In genomic region chr9:4259074-4259473, GRCm38 (mm10) we compare ENCODE assay signal across 23 mouse cellular contexts. TPM values are rescaled to one million over a fixed set of nuclear protein-coding genes. Genes with fewer than 3 reads are reported as not detected.
A peak's percentile ranks its signal among the peaks of the same experiment; 100 is the strongest.
DNase-seq lines count a peak whose midpoint lies in the region; ATAC-seq and TF ChIP-seq lines count a peak whose summit lies in the region.
"Had no signal": no experiment of that assay in that cellular context is flagged by ENCODE, and none has a peak within 500 bp of the region (broad histone marks: within the 10 kb centered on the region; RNA-seq: fewer than 3 reads in every experiment).

No protein-coding gene starts in this region.

- H3K4me2 ChIP-seq in intestine, embryonic 14.5 days (ENCODE audit: low read length), result no peak overlapping the region
- no peak overlapping the region for H3K4me2 ChIP-seq in intestine, postnatal 0 days (replicated peaks; ENCODE audit: low read depth)
- H3K4me2 ChIP-seq in midbrain, embryonic 14.5 days (ENCODE audit: low read length), result no peak overlapping the region
- H3K4me2 ChIP-seq: liver, embryonic 12.5 days had no signal

- no peak overlapping the region for H3K9ac ChIP-seq in intestine, embryonic 14.5 days (ENCODE audit: low read length)
- no peak overlapping the region for H3K9ac ChIP-seq in intestine, postnatal 0 days (ENCODE audit: low read depth, low read length)
- no peak overlapping the region for H3K9ac ChIP-seq in ES-Bruce4 (ENCODE audit: low read depth, poor library complexity, severe bottlenecking)
- H3K9ac ChIP-seq in midbrain, embryonic 14.5 days (replicated peaks; ENCODE audit: low read length), result no peak overlapping the region
- H3K9ac ChIP-seq: forebrain, postnatal 0 days; liver, embryonic 12.5 days had no signal

- TF ChIP-seq CTCF in intestine, postnatal 0 days (IDR thresholded peaks at IDR 0.05; ENCODE audit: low read depth), result no peak
- peak; percentile 23 for TF ChIP-seq CTCF in ES-Bruce4 (IDR thresholded peaks at IDR 0.05; ENCODE audit: low read depth, low read length)

- H3K27me3 ChIP-seq in intestine, embryonic 14.5 days (replicated peaks; ENCODE audit: control insufficient read depth, insufficient read depth, low read length), result no peaks in the 10 kb centered on the region
- H3K27me3 ChIP-seq in intestine, postnatal 0 days (replicated peaks; ENCODE audit: control insufficient read depth, insufficient read depth, low read length), result no peaks in the 10 kb centered on the region
- H3K27me3 ChIP-seq in ES-Bruce4 (ENCODE audit: control insufficient read depth, insufficient read depth, low read length, poor library complexity, severe bottlenecking), result no peaks in the 10 kb centered on the region
- no peaks in the 10 kb centered on the region for H3K27me3 ChIP-seq in midbrain, embryonic 14.5 days (ENCODE audit: control insufficient read depth, insufficient read depth, low read length)
- H3K27me3 ChIP-seq: liver, embryonic 12.5 days; Patski had no signal

- TF ChIP-seq EP300 in ES-Bruce4 (IDR thresholded peaks at IDR 0.05; ENCODE audit: insufficient read depth, low read depth, low read length), result no peak

- 0 out of 2 replicates have a peak, but pooled peaks have one; percentile 36 for ATAC-seq in intestine, embryonic 14.5 days (replicated peaks; ENCODE audit: low FRiP score, low TSS enrichment, low read depth)
- ATAC-seq in intestine, postnatal 0 days, result no peak
- ATAC-seq in midbrain, embryonic 14.5 days (ENCODE audit: low FRiP score, low TSS enrichment), result peak; percentile 43
- no peak for ATAC-seq in erythroid progenitor cell, adult 5-6 weeks (replicated peaks; ENCODE audit: low FRiP score, poor library complexity, severe bottlenecking)
- ATAC-seq: liver, embryonic 12.5 days had no signal

- peak; percentile 6 for DNase-seq in cerebellum, adult 11-12 months
- no peak for DNase-seq in cerebellum, postnatal 10 days
- no peak for DNase-seq in intestine, embryonic 14.5 days (ENCODE audit: low spot score)
- DNase-seq in midbrain, embryonic 14.5 days, result no peak
- no peak for DNase-seq in c-Kit-positive CD71-positive TER-119-positive erythroid progenitor cells, embryonic 14.5 days (ENCODE audit: low spot score)
- DNase-seq: adrenal gland, postnatal 14 days; cerebellum, adult 11 months; cerebellum, postnatal 25 days; embryo, embryonic 11 days; forebrain, postnatal 0 days; gastrocnemius, postnatal 36 days; kidney, adult 9 months; kidney, postnatal 36 days; layer of hippocampus, adult 9-11 months; lung, adult 2 months; thymus, postnatal 14 days had no signal

- no peak for TF ChIP-seq POLR2A in ES-Bruce4 (IDR thresholded peaks at IDR 0.05; ENCODE audit: insufficient read depth, low read length)

- 94% methylated on average over 10 of the region's 10 CpGs for WGBS in intestine, embryonic 14.5 days
- WGBS in intestine, postnatal 0 days, result 96% methylated on average over 10 of the region's 10 CpGs
- 91% methylated on average over 10 of the region's 10 CpGs for WGBS in midbrain, embryonic 14.5 days

- peaks cover 18% of the 10 kb centered on the region for H3K9me3 ChIP-seq in intestine, embryonic 14.5 days (ENCODE audit: control insufficient read depth, low read length)
- H3K9me3 ChIP-seq in intestine, postnatal 0 days (ENCODE audit: control insufficient read depth), result peaks cover 10% of the 10 kb centered on the region
- peaks cover 6% of the 10 kb centered on the region; the same call in 1 of the 2 replicates for H3K9me3 ChIP-seq in ES-Bruce4 (replicated peaks; ENCODE audit: control insufficient read depth, insufficient read depth, low read length, poor library complexity, severe bottlenecking)
- H3K9me3 ChIP-seq in midbrain, embryonic 14.5 days (ENCODE audit: control insufficient read depth, low read length), result peaks cover 8% of the 10 kb centered on the region

- H3K36me3 ChIP-seq in intestine, embryonic 14.5 days (ENCODE audit: control insufficient read depth, insufficient read depth, low read length), result no peaks in the 10 kb centered on the region
- H3K36me3 ChIP-seq in intestine, postnatal 0 days (ENCODE audit: control insufficient read depth, insufficient read depth), result no peaks in the 10 kb centered on the region
- H3K36me3 ChIP-seq in ES-Bruce4 (ENCODE audit: control insufficient read depth, insufficient read depth, low read length, poor library complexity, severe bottlenecking), result no peaks in the 10 kb centered on the region
- H3K36me3 ChIP-seq in midbrain, embryonic 14.5 days (ENCODE audit: control insufficient read depth, insufficient read depth, low read length), result no peaks in the 10 kb centered on the region
- H3K36me3 ChIP-seq: heart, embryonic 10.5 days; limb, embryonic 10.5 days; liver, embryonic 12.5 days had no signal

- H3K4me1 ChIP-seq in intestine, embryonic 14.5 days (replicated peaks; ENCODE audit: control insufficient read depth, insufficient read depth, low read length), result no peaks in the 10 kb centered on the region
- no peaks in the 10 kb centered on the region for H3K4me1 ChIP-seq in intestine, postnatal 0 days (replicated peaks; ENCODE audit: control insufficient read depth, insufficient read depth, low read length)
- H3K4me1 ChIP-seq in ES-Bruce4 (ENCODE audit: control insufficient read depth, insufficient read depth, low read length), result no peaks in the 10 kb centered on the region
- H3K4me1 ChIP-seq in midbrain, embryonic 14.5 days (ENCODE audit: control insufficient read depth, insufficient read depth, low read length), result no peaks in the 10 kb centered on the region
- H3K4me1 ChIP-seq: heart, embryonic 10.5 days; limb, embryonic 10.5 days; liver, embryonic 12.5 days had no signal

- no peak overlapping the region for H3K4me3 ChIP-seq in intestine, embryonic 14.5 days (ENCODE audit: low read depth, low read length)
- H3K4me3 ChIP-seq in intestine, postnatal 0 days (ENCODE audit: low read depth, low read length), result no peak overlapping the region
- H3K4me3 ChIP-seq in ES-Bruce4 (ENCODE audit: low read depth, low read length), result no peak overlapping the region
- no peak overlapping the region for H3K4me3 ChIP-seq in midbrain, embryonic 14.5 days (replicated peaks; ENCODE audit: low read depth, low read length)
- H3K4me3 ChIP-seq: limb, embryonic 10.5 days had no signal

- H3K27ac ChIP-seq in intestine, embryonic 14.5 days (ENCODE audit: low read depth), result no peak overlapping the region
- no peak overlapping the region for H3K27ac ChIP-seq in intestine, postnatal 0 days (ENCODE audit: low read depth, low read length)
- H3K27ac ChIP-seq in ES-Bruce4 (ENCODE audit: insufficient read depth, low read length), result no peak overlapping the region
- no peak overlapping the region for H3K27ac ChIP-seq in midbrain, embryonic 14.5 days (replicated peaks; ENCODE audit: low read depth, low read length)
- H3K27ac ChIP-seq: heart, embryonic 10.5 days; limb, embryonic 10.5 days; liver, embryonic 12.5 days had no signal

RNA-seq across cellular contexts. Expression of gene Aasdhppt, which starts 50.2 kb away (rescaled TPM):
- polyA plus RNA-seq in intestine, embryonic 14.5 days (2014; fragmentation: Nextera tagmentation; extraction: Ambion mirVana), result 31.3 and 31.5 TPM in 2 replicates
- polyA plus RNA-seq in intestine, postnatal 0 days (2015; fragmentation: Nextera tagmentation; extraction: Ambion mirVana), result 17.4 and 19.1 TPM in 2 replicates
- 43.2 and 49.0 TPM in 2 replicates for polyA plus RNA-seq in ES-Bruce4 (2011; ENCODE audit: insufficient read depth, insufficient read length, low read depth, missing spikeins)
- 36.0 and 38.0 TPM in 2 replicates for polyA plus RNA-seq in midbrain, embryonic 14.5 days (2014; fragmentation: Nextera tagmentation; extraction: Ambion mirVana)
- 24.9 and 28.5 TPM in 2 replicates for total RNA-seq in erythroid progenitor cell, adult 5-6 weeks (2015; ENCODE audit: low replicate concordance)
- 4.2 and 5.8 TPM in 2 replicates for total RNA-seq in erythroid progenitor cell, adult 5-6 weeks (2017; ENCODE audit: low replicate concordance)

RNA-seq across cellular contexts. Expression of gene Kbtbd3, which starts 50.6 kb away (rescaled TPM):
- polyA plus RNA-seq in intestine, embryonic 14.5 days (2014; fragmentation: Nextera tagmentation; extraction: Ambion mirVana), result 5.5 and 6.2 TPM in 2 replicates
- polyA plus RNA-seq in intestine, postnatal 0 days (2015; fragmentation: Nextera tagmentation; extraction: Ambion mirVana), result 6.1 and 6.3 TPM in 2 replicates
- 2.0 and 2.7 TPM in 2 replicates for polyA plus RNA-seq in ES-Bruce4 (2011; ENCODE audit: insufficient read depth, insufficient read length, low read depth, missing spikeins)
- polyA plus RNA-seq in midbrain, embryonic 14.5 days (2014; fragmentation: Nextera tagmentation; extraction: Ambion mirVana), result 10.1 and 11.3 TPM in 2 replicates
- 0.36 and 2.5 TPM in 2 replicates for total RNA-seq in erythroid progenitor cell, adult 5-6 weeks (2015; ENCODE audit: low replicate concordance)
- 0.13 and 3.7 TPM in 2 replicates for total RNA-seq in erythroid progenitor cell, adult 5-6 weeks (2017; ENCODE audit: low replicate concordance)

Comparison
In these comparisons a context has a peak if more than half of its experiments do, and no peak if none do; other contexts are left out.
1. ATAC-seq: peak in intestine, embryonic 14.5 days (single experiment) and midbrain, embryonic 14.5 days (single experiment); none in intestine, postnatal 0 days (single experiment) and erythroid progenitor cell, adult 5-6 weeks (single experiment).